Mouse (Mus musculus) embryonic facial prominence, embryonic 14.5 days (tissue): ENCODE measurements around the gene Mt1. TPM values are rescaled to one million over a fixed set of nuclear protein-coding genes. Genes with fewer than 3 reads are reported as not detected.

Source experiments
- ATAC-seq: fragments of 200-750 bp; cut with Nextera tagmentation; 2 replicates; pipeline ENCODE4 v1.8.0; 2017; ENCODE audit warnings: low read depth, moderate number of reproducible peaks, moderate TSS enrichment
- DNase-seq: peaks from one replicate; pipeline ENCODE4 v3.0.0-alpha.2; 2015; ENCODE audit warnings: low spot score
- H3K27ac ChIP-seq: fragments of 300-500 bp; sonication (generic); replicated peaks from 2 replicates; pipeline ENCODE4 v1.5.1; 2014; ENCODE audit warnings: low read depth, mild to moderate bottlenecking, low read length, moderate library complexity
- H3K27me3 ChIP-seq: fragments of 300-500 bp; sonication (generic); replicated peaks from 2 replicates; pipeline ENCODE4 v1.6.1; 2014; ENCODE audit warnings: low read length; ENCODE audit not compliant: control insufficient read depth, insufficient read depth
- H3K36me3 ChIP-seq: fragments of 300-500 bp; sonication (generic); 2 replicates; pipeline ENCODE4 v1.6.1; 2014; ENCODE audit warnings: low read length, mixed read lengths; ENCODE audit not compliant: control insufficient read depth, insufficient read depth
- H3K4me1 ChIP-seq: fragments of 300-500 bp; sonication (generic); 2 replicates; pipeline ENCODE4 v1.6.1; 2014; ENCODE audit warnings: antibody characterized with exemption, low read length; ENCODE audit not compliant: control insufficient read depth, insufficient read depth
- H3K4me2 ChIP-seq: fragments of 300-500 bp; sonication (generic); 2 replicates; pipeline ENCODE4 v1.6.1; 2014; ENCODE audit warnings: low read depth, mild to moderate bottlenecking, low read length, moderate library complexity, mixed read lengths
- H3K4me3 ChIP-seq: fragments of 300-500 bp; sonication (generic); 2 replicates; pipeline ENCODE4 v1.5.1; 2014; ENCODE audit warnings: low read depth, mild to moderate bottlenecking, low read length
- H3K9ac ChIP-seq: fragments of 300-500 bp; sonication (generic); 2 replicates; pipeline ENCODE4 v1.6.1; 2014; ENCODE audit warnings: low read depth, mild to moderate bottlenecking, low read length, moderate library complexity, mixed read lengths
- H3K9me3 ChIP-seq: fragments of 300-500 bp; sonication (generic); 2 replicates; pipeline ENCODE4 v1.6.1; 2016; ENCODE audit warnings: low read length; ENCODE audit not compliant: control insufficient read depth
- WGBS: fragments of 180-500 bp; shearing (Covaris S2); extraction: QIAGEN DNeasy Blood & Tissue Kit; methylation state at CpG from one replicate; pipeline ENCODE4 v1.1.7; 2014; 5-methylcytosine and 5-hydroxymethylcytosine counted together
- polyA plus RNA-seq: library from polyadenylated mRNA; unstranded; fragments of >200 nt; fragmentation: Nextera tagmentation; extraction: Ambion mirVana; gene quantifications from 2 replicates; pipeline ENCODE4 v1.2.1, GENCODE M21; 2014

Gene Mt1
- polyA plus RNA-seq, 1 experiment from 2014 or later, result 193 TPM

DNA sequence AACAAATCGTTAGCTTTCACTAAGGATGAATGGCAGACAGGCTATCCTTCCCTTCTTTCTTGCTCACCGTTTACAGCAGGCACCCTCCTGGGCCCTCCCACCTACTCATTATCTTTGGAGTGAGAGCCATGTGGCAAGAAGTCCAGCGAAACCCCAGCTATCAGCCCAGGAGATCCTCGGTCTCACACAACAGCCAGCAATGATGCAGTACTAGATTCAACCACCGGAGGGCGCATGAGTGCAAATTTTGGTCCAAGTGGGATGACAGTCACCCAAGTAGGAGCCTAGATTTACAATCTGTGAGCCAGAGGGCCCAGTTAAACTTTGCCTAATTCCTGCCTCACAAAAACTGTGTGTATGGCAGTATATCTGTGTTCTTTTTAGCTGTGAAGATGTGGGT, 11.6 kb upstream of the Mt1 start:
- no peaks in the 10 kb centered on the region for H3K4me1 ChIP-seq
- H3K4me3 ChIP-seq, result no peak overlapping the region
- no peaks in the 10 kb centered on the region for H3K9me3 ChIP-seq
- peak; percentile 77; the same call in 1 of the 2 replicates for ATAC-seq
- peak; percentile 73 for DNase-seq
- H3K9ac ChIP-seq, result 0 out of 2 replicates have a peak overlapping the region, but pooled peaks have one; percentile 38
- H3K4me2 ChIP-seq, result peak overlapping the region; percentile 30
- H3K36me3 ChIP-seq, result no peaks in the 10 kb centered on the region
- H3K27me3 ChIP-seq, result peaks cover 19% of the 10 kb centered on the region
- no peak overlapping the region for H3K27ac ChIP-seq
- WGBS, result 4% methylated on average over 6 of the region's 6 CpGs

DNA sequence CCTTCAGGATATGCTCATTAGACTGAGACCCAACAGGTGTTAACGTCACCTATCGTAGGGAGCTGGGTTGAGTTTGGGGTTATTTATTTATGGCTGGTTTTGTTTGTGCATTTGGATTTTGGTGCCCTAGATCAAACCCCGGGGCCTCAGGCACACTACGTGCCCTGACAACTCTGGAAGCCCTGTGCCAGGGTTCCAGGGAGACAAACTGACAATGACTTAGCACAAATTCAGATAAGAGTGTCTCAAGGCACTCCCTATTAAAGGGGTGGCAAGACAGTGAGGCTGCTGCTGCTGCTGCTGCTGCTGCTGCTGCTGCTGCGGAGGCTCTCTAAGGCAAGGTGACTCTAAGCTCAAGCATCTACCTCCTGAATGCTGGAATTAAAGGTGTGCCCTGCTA, 9.3 kb upstream of the Mt1 start:
- Histone ChIP-seq H3K36me3 (no peaks in the 10 kb centered on the region), H3K27me3 (peaks cover 42% of the 10 kb centered on the region), H3K9me3 (no peaks in the 10 kb centered on the region), H3K9ac (no peak overlapping the region), H3K4me2 (no peak overlapping the region), H3K27ac (no peak overlapping the region), H3K4me3 (no peak overlapping the region), H3K4me1 (no peaks in the 10 kb centered on the region; the same call in 1 of the 2 replicates)
- DNase-seq (no peak), ATAC-seq (no peak)
- 83% methylated on average over 5 of the region's 5 CpGs for WGBS

DNA sequence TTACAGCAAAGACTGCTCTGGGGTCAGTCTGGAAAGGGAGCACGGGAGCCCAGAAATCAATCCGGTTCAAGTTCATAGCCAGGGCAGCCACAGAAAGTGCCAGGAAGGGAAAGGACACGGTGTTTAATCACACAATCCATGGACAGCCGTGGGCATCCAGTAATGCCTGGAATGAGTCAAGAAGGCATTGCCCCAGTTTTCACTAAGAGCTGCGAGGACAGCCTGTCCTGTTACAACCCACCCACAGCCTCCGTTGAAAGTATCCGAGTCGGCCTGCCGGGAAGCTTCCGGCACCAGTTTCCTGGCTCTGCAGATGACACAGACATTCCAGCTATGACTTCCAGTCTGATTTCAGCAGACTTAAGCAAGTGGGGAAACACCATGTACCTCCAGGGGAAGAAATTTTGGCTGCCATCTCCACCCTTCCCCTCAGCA, 7.5 kb upstream of the Mt1 start:
- Histone ChIP-seq H3K9me3 (no peaks in the 10 kb centered on the region), H3K9ac (no peak overlapping the region), H3K4me2 (peak overlapping the region; percentile 91)

DNA sequence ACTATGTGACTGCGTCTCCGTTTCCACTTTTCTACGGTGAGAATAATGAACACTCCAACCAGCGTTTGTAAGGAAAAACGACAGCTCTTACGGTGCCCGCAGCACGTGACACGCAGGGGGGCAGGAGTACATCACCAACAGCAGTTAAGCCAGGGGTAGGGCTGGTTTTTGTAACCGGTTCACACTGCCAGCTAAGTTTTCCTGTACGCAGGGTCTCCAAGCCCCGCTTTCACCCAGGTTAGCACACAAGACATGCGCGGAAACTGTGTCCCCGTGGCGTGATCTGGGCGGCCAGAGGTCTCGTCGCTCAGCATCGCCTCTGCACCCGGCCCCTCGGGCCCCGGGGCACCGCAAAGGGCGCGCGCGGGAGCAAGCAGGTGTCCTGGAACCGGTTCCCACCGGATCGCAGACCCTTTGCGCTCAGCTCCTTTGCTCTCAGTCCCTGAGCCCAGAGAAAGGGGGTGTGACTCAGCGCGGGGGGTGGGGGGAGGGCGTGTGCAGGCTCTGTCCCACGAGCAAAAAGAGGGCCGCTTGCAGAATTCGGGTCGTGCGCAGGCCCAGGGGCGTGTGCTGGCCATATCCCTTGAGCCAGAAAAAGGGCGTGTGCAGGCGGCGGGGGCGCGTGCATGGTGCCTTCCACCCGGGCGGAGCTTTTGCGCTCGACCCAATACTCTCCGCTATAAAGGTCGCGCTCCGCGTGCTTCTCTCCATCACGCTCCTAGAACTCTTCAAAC, 6.6 kb upstream of the Mt1 start, which contains the start of gene Mt2:
Mt2 (plus strand) TSS at position 590 of the 734 bp plus-strand sequence.
- no peak within 1 kb of the TSS for H3K27ac ChIP-seq
- DNase-seq (peak; percentile 58), ATAC-seq (peak; percentile 81)
- H3K36me3 ChIP-seq, result no peaks in the 10 kb centered on the region
- peaks cover 64% of the 10 kb centered on the region for H3K27me3 ChIP-seq
- 3% methylated on average over 25 of the region's 56 CpGs for WGBS
- no peaks in the 10 kb centered on the region for H3K9me3 ChIP-seq
- peak within 1 kb of the TSS; percentile 91 for H3K4me2 ChIP-seq
- no peaks in the 10 kb centered on the region; the same call in 1 of the 2 replicates for H3K4me1 ChIP-seq
- H3K4me3 ChIP-seq, result peak within 1 kb of the TSS; percentile 47
- peak within 1 kb of the TSS; percentile 41; the same call in 1 of the 2 replicates for H3K9ac ChIP-seq

More for the DNA sequence above, 7.5 kb upstream of the Mt1 start:
- 32% methylated on average over 10 of the region's 10 CpGs for WGBS
- Histone ChIP-seq H3K27me3 (peaks cover 58% of the 10 kb centered on the region), H3K36me3 (no peaks in the 10 kb centered on the region), H3K4me3 (peak overlapping the region; percentile 47), H3K27ac (no peak overlapping the region), H3K4me1 (no peaks in the 10 kb centered on the region; the same call in 1 of the 2 replicates)
- DNase-seq (no peak), ATAC-seq (no peak)

DNA sequence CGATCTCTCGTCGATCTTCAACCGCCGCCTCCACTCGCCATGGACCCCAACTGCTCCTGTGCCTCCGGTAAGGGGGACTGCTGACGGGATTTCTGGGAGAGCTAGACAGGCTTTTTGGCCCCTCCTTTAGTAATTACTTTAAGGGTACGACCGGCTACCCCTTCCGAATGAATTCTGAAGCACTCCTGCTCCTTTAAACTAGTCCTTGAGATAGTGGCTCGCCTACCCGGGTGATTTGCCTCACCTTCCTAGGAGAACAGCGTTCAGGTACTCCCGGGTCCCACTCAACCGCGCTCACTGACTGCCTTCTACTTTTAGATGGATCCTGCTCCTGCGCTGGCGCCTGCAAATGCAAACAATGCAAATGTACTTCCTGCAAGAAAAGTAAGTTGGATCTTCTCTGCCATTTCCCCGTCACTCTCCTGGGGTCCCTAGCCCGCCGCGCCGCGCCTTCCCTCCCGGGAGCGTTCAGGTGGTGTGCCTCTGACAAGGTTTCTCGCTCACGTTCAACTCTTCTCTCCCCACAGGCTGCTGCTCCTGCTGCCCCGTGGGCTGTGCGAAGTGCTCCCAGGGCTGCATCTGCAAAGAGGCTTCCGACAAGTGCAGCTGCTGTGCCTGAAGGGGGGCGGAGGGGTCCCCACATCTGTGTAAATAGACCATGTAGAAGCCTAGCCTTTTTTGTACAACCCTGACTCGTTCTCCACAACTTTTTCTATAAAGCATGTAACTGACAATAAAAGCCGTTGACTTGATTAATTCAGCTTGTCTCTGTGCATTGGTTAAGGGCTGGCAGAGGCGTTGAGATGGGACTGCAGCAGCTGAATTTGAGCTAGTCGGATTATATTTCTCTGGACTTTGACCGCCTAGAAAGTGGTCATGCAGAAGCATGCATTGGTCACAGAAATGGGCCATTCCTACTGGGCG, 5.8 kb upstream of the Mt1 start:
- Histone ChIP-seq H3K4me3 (peak overlapping the region; percentile 47), H3K4me1 (no peaks in the 10 kb centered on the region; the same call in 1 of the 2 replicates), H3K36me3 (no peaks in the 10 kb centered on the region), H3K9me3 (no peaks in the 10 kb centered on the region), H3K9ac (peak overlapping the region; percentile 41; the same call in 1 of the 2 replicates), H3K27ac (no peak overlapping the region), H3K4me2 (peak overlapping the region; percentile 91), H3K27me3 (peaks cover 69% of the 10 kb centered on the region)
- DNase-seq (no peak), ATAC-seq (peak; percentile 42)
- under 1% methylated on average over 39 of the region's 39 CpGs for WGBS

DNA sequence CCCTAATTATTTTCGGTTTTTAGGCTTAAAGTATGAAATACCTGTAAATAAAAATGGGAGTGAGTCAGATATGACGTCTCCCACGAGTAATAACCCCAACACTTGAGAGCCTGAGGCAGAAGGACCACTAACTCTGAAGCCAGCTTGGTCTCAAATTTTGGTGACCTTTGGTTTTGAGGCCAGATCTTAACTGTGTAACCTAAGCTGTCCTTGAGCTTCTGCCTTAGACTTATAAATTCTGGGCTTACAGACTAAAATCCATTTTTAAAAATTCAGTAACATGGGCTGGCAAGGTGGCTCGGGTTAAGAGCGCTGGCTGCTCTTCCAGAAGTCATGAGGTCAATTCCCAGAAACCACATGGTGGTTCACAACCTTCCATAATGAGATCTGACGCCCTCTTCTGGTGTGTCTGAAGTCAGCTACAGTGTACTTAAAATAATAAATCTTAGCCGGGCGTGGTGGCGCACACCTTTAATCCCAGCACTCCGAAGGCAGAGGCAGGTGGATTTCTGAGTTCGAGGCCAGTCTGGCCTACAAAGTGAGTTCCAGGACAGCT, 5.0 kb upstream of the Mt1 start:
- ATAC-seq (no peak), DNase-seq (no peak)
- no peaks in the 10 kb centered on the region; the same call in 1 of the 2 replicates for H3K4me1 ChIP-seq
- no peak overlapping the region for H3K9ac ChIP-seq
- no peaks in the 10 kb centered on the region for H3K9me3 ChIP-seq
- peak overlapping the region; percentile 91; the same call in 1 of the 2 replicates for H3K4me2 ChIP-seq
- H3K27ac ChIP-seq, result no peak overlapping the region
- no peak overlapping the region for H3K4me3 ChIP-seq
- no peaks in the 10 kb centered on the region for H3K36me3 ChIP-seq
- 51% methylated on average over 11 of the region's 11 CpGs for WGBS
- H3K27me3 ChIP-seq, result peaks cover 77% of the 10 kb centered on the region

DNA sequence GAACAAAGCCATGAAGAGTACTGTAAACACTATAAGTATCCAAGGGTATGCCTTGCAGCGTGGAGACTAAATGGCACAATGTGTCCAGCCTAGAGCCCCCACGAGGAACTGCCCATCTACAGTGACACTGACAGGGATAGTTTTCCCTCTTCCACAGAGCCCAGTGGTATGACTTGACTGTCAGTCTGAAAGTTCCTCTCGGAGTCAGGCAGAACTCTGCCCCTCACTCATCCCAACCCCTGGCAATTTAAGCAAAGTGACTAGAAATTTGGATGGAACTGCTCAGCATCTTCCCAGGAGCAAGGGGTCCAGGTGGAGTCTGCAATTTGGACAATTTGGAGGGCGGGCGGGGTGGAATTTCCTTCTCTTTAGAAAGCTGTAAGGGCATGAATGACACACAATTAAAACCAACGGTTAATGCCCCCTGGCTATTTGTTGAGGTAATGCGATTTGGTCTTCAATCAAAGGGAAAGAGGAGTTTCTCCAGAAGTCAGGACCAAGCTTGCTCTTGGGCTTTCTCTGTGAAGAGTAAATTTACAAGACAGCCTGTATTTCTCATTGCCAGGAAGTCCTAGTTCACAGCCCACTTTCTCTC, 4.2 kb upstream of the Mt1 start:
- Histone ChIP-seq H3K4me1 (no peaks in the 10 kb centered on the region; the same call in 1 of the 2 replicates), H3K4me3 (no peak overlapping the region), H3K27ac (no peak overlapping the region), H3K36me3 (no peaks in the 10 kb centered on the region), H3K9ac (no peak overlapping the region), H3K4me2 (no peak overlapping the region), H3K27me3 (peaks cover 85% of the 10 kb centered on the region), H3K9me3 (no peaks in the 10 kb centered on the region)
- 21% methylated on average over 7 of the region's 7 CpGs for WGBS
- DNase-seq (no peak), ATAC-seq (no peak)
